Comparison of ENCODE assay signal across 14 mouse cellular contexts in the genomic region with DNA sequence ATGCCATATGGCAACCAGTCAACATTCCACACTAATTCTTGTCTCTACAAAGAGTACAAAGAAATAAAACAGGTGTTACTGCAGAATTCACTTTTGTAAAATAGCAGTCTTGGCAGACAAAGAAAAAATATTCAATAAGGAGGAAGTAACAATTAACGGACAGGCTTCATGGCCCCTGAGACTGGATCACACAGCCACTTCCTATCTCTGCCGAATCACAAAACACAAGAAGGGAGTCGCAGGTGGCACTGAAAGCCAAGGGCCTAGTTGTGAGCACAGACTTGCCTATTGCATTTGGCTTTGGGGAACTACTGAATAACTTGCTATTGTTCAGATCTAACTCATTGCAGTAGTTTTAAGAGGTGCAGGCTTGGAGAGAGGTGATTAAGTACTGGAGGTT. TPM values are rescaled to one million over a fixed set of nuclear protein-coding genes. Genes with fewer than 3 reads are reported as not detected.
A peak's percentile ranks its signal among the peaks of the same experiment; 100 is the strongest.
DNase-seq lines count a peak whose midpoint lies in the region; ATAC-seq and TF ChIP-seq lines count a peak whose summit lies in the region.
"Had no signal": no experiment of that assay in that cellular context is flagged by ENCODE, and none has a peak within 500 bp of the region (broad histone marks: within the 10 kb centered on the region; RNA-seq: fewer than 3 reads in every experiment).

No protein-coding gene starts in this region.

- H3K4me2 ChIP-seq in kidney, postnatal 0 days (ENCODE audit: low read length): no peak overlapping the region
- no peak overlapping the region for H3K4me2 ChIP-seq in CH12.LX (ENCODE audit: insufficient read depth, low read depth, poor library complexity, severe bottlenecking)
- H3K4me2 ChIP-seq in midbrain, postnatal 0 days (ENCODE audit: low read depth, low read length, poor library complexity, severe bottlenecking): no peak overlapping the region

- H3K27ac ChIP-seq in kidney, postnatal 0 days: no peak overlapping the region
- no peak overlapping the region for H3K27ac ChIP-seq in CH12.LX (ENCODE audit: insufficient read depth, low read depth)
- no peak overlapping the region for H3K27ac ChIP-seq in midbrain, postnatal 0 days (ENCODE audit: low read depth, low read length)
- H3K27ac ChIP-seq: macrophage had no signal

- no peaks in the 10 kb centered on the region for H3K79me2 ChIP-seq in CH12.LX (replicated peaks; ENCODE audit: control insufficient read depth, extremely low read depth, insufficient read depth, poor library complexity, severe bottlenecking)

- 62% methylated on average over 3 of the region's 3 CpGs for whole genome bisulfite sequencing in kidney, postnatal 0 days
- 81% methylated on average over 3 of the region's 3 CpGs for WGBS in midbrain, postnatal 0 days

- H3K4me3 ChIP-seq in kidney, postnatal 0 days (replicated peaks; ENCODE audit: low read depth, low read length): no peak overlapping the region
- no peak overlapping the region for H3K4me3 ChIP-seq in CH12.LX (replicated peaks in 1 of 3; ENCODE audit: low read depth in 2 of 3, low read length in 2 of 3, poor library complexity in 1 of 3)
- H3K4me3 ChIP-seq in midbrain, postnatal 0 days (ENCODE audit: low read depth, low read length): no peak overlapping the region

- TF ChIP-seq POLR2A in CH12.LX (IDR thresholded peaks at IDR 0.05; ENCODE audit: low read depth, low read length): no peak

- no peak for ATAC-seq in kidney, postnatal 0 days (replicated peaks; ENCODE audit: low FRiP score, low read depth)
- ATAC-seq in megakaryocyte progenitor cell, adult 5-6 weeks (replicated peaks; ENCODE audit: poor library complexity): peak; percentile 44
- no peak for ATAC-seq in midbrain, postnatal 0 days (ENCODE audit: low FRiP score)
- ATAC-seq: Patski had no signal

- H3K9me3 ChIP-seq in kidney, postnatal 0 days (replicated peaks; ENCODE audit: low read length): no peaks in the 10 kb centered on the region
- H3K9me3 ChIP-seq in CH12.LX (replicated peaks; ENCODE audit: low read length): no peaks in the 10 kb centered on the region
- H3K9me3 ChIP-seq in midbrain, postnatal 0 days (ENCODE audit: low read length): no peaks in the 10 kb centered on the region

- TF ChIP-seq EP300 in CH12.LX (IDR thresholded peaks at IDR 0.05; ENCODE audit: low read length): no peak

- in situ Hi-C loops in CH12.LX (cut with MboI; ENCODE audit: low pct_ligation_motif_present, low pct_unique_long_range_greater_than_20kb, low sequenced_read_pairs): no loop called here

- peak; percentile 44 for DNase-seq in kidney, postnatal 0 days (ENCODE audit: low spot score)
- DNase-seq in kidney, adult 11 months: no peak
- DNase-seq in CH12.LX (ENCODE audit: extremely low read depth): peak; percentile 6
- DNase-seq in thymus, postnatal 25 days: peak; percentile 49
- DNase-seq in midbrain, postnatal 0 days (ENCODE audit: low spot score): no peak
- no peak for DNase-seq in urinary bladder, adult 18-20 months (ENCODE audit: low spot score in 2 of 2)
- DNase-seq: cerebellum, postnatal 25 days; gastrocnemius, postnatal 14 days; heart, postnatal 4 days; lung, adult 18-20 months; retina, postnatal 1 day had no signal

- TF ChIP-seq RAD21 in CH12.LX (IDR thresholded peaks at IDR 0.05; ENCODE audit: low read depth, low read length): no peak

- TF ChIP-seq CTCF in kidney, postnatal 0 days (IDR thresholded peaks at IDR 0.05; ENCODE audit: low read depth): no peak
- no peak for TF ChIP-seq CTCF in CH12.LX (conservative IDR thresholded peaks at IDR 0.05 in 1 of 2, IDR thresholded peaks at IDR 0.05 in 1 of 2; ENCODE audit: low read depth in 2 of 2, low read length in 2 of 2)
- no peak for TF ChIP-seq CTCF in midbrain, postnatal 0 days (IDR thresholded peaks at IDR 0.05)

- no peaks in the 10 kb centered on the region for H3K36me3 ChIP-seq in kidney, postnatal 0 days (ENCODE audit: insufficient read depth, low read length)
- H3K36me3 ChIP-seq in CH12.LX (replicated peaks in 1 of 2; ENCODE audit: control insufficient read depth in 1 of 2, insufficient read depth in 1 of 2, low read length in 1 of 2): no peaks in the 10 kb centered on the region
- no peaks in the 10 kb centered on the region for H3K36me3 ChIP-seq in midbrain, postnatal 0 days (ENCODE audit: insufficient read depth, low read length)

- dilution Hi-C loops in CH12.LX (cut with MboI; ENCODE audit: extremely low pct_ligation_motif_present, extremely low pct_unique_long_range_greater_than_20kb, low sequenced_read_pairs): no loop called here

- H3K9ac ChIP-seq in kidney, postnatal 0 days (ENCODE audit: low read depth, low read length): no peak overlapping the region
- H3K9ac ChIP-seq in CH12.LX (ENCODE audit: insufficient read depth, low read depth): no peak overlapping the region
- H3K9ac ChIP-seq in midbrain, postnatal 0 days (replicated peaks; ENCODE audit: low read length, poor library complexity, severe bottlenecking): no peak overlapping the region

- no peaks in the 10 kb centered on the region for H3K4me1 ChIP-seq in kidney, postnatal 0 days (replicated peaks; ENCODE audit: insufficient read depth, low read length)
- peaks cover 9 to 28% of the 10 kb centered on the region in 2 experiments; a peak in 3 of 4 replicates for H3K4me1 ChIP-seq in CH12.LX (ENCODE audit: control insufficient read depth in 1 of 2, insufficient read depth in 2 of 2)
- H3K4me1 ChIP-seq in midbrain, postnatal 0 days (ENCODE audit: insufficient read depth, low read length): no peaks in the 10 kb centered on the region

- H3K27me3 ChIP-seq in kidney, postnatal 0 days (ENCODE audit: insufficient read depth, low read length): no peaks in the 10 kb centered on the region
- no peaks in the 10 kb centered on the region for H3K27me3 ChIP-seq in CH12.LX (replicated peaks)
- no peaks in the 10 kb centered on the region for H3K27me3 ChIP-seq in midbrain, postnatal 0 days (ENCODE audit: insufficient read depth, low read length)
- H3K27me3 ChIP-seq: Patski had no signal

TF ChIP-seq in CH12.LX, 34 proteins besides CTCF, POLR2A, EP300 and RAD21:
- TF ChIP-seq MXI1 (IDR thresholded peaks at IDR 0.05; ENCODE audit: low read depth, low read length) (no peak), BHLHE40 (IDR thresholded peaks at IDR 0.05; ENCODE audit: low read depth, low read length) (no peak), UBTF (IDR thresholded peaks at IDR 0.05; ENCODE audit: low read depth, low read length) (no peak), JUN (IDR thresholded peaks at IDR 0.05; ENCODE audit: insufficient read depth, low read depth, low read length) (no peak), HCFC1 (IDR thresholded peaks at IDR 0.05; ENCODE audit: low read depth, low read length) (no peak), GABPA (IDR thresholded peaks at IDR 0.05; ENCODE audit: insufficient replicate concordance, low read depth, low read length) (no peak)
TF ChIP-seq in CH12.LX: peak in this region for 0.

RNA-seq across cellular contexts. Expression of a gene that starts 19.9 kb away (rescaled TPM):
- 87.8 and 97.9 TPM in 2 replicates for polyA plus RNA-seq in kidney, postnatal 0 days (2015; fragmentation: Nextera tagmentation; extraction: Ambion mirVana)
- total RNA-seq in CH12.LX (2012; rRNA removed) (2.4 and 3.6 TPM in 2 replicates), CH12.LX (2014; rRNA removed) (0.04 and 0.08 TPM in 2 replicates)
- polyA plus RNA-seq in CH12.LX (2012; ENCODE audit: insufficient read length, low read depth): 0.29 and 0.61 TPM in 2 replicates
- 9.8 and 10.0 TPM in 2 replicates for total RNA-seq in megakaryocyte progenitor cell, adult 5-6 weeks (2015)
- total RNA-seq in megakaryocyte progenitor cell, adult 5-6 weeks (2017): 13.8 and 16.4 TPM in 2 replicates
- total RNA-seq in midbrain, postnatal 0 days (2014; rRNA removed): 5.4 and 5.9 TPM in 2 replicates
- 2.2 and 3.5 TPM in 2 replicates for polyA plus RNA-seq in midbrain, postnatal 0 days (2015; fragmentation: Nextera tagmentation; extraction: Ambion mirVana)

Comparison
In these comparisons a context has a peak if more than half of its experiments do, and no peak if none do; other contexts are left out.
1. DNase-seq: peak in kidney, postnatal 0 days (single experiment), CH12.LX (single experiment) and thymus, postnatal 25 days (single experiment); none in kidney, adult 11 months (single experiment), midbrain, postnatal 0 days (single experiment) and urinary bladder, adult 18-20 months (0 of 2).